Mouse (Mus musculus) brown adipose tissue, adult 24 weeks (tissue): Measurements from ENCODE around the gene Palm3. TPM values are rescaled to one million over a fixed set of nuclear protein-coding genes. Genes with fewer than 3 reads are reported as not detected.

Experiments used
- H3K27ac ChIP-seq: fragments of 200-500 bp; replicated peaks from 2 replicates; pipeline ENCODE4 v1.5.1; 2012; ENCODE audit warnings: low read depth, mild to moderate bottlenecking, low read length
- H3K4me1 ChIP-seq: fragments of 200-500 bp; 2 replicates; pipeline ENCODE4 v1.6.1; 2012; ENCODE audit warnings: low read length, mixed read lengths; ENCODE audit not compliant: control insufficient read depth, insufficient read depth, insufficient read length
- H3K4me3 ChIP-seq: fragments of 200-500 bp; 2 replicates; pipeline ENCODE4 v1.5.1; 2012; ENCODE audit warnings: low read depth, mild to moderate bottlenecking, low read length, moderate library complexity; ENCODE audit not compliant: insufficient read depth
- polyA plus RNA-seq: library from polyadenylated mRNA; stranded (reverse); fragments of >200 nt; gene quantifications from 2 replicates; pipeline ENCODE4 v1.2.4, GENCODE M21; 2012; ENCODE audit not compliant: missing spikeins, insufficient read depth, insufficient read length

Palm3 gene
- polyA plus RNA-seq, 1 experiment: not detected

- no peak overlapping the region for H3K4me3 ChIP-seq
- peaks cover 16% of the 10 kb centered on the region for H3K4me1 ChIP-seq
- no peak overlapping the region for H3K27ac ChIP-seq
Measured at GRCm38 (mm10) chr8:84076412-84076811, 55.1 kb downstream of the Palm3 start.

- Histone ChIP-seq H3K4me3 (no peak overlapping the region), H3K4me1 (peaks cover 14% of the 10 kb centered on the region), H3K27ac (no peak overlapping the region)
Measured at GRCm38 (mm10) chr8:84076849-84077248, 55.6 kb downstream of the Palm3 start.

GRCm38 (mm10) chr8:84079206-84079605 is 57.9 kb downstream of the Palm3 start:
- H3K27ac ChIP-seq: no peak overlapping the region
- no peaks in the 10 kb centered on the region for H3K4me1 ChIP-seq
- no peak overlapping the region for H3K4me3 ChIP-seq

Other genes with a start within 250 kb of the Palm3 start
- 1.5 and 1.6 TPM in 2 replicates for gene Adgrl1, start 121.4 kb upstream of the Palm3 start, polyA plus RNA-seq
- 0.79 and 0.99 TPM in 2 replicates for gene Gm10644, start 66.3 kb upstream of the Palm3 start, polyA plus RNA-seq
- gene Asf1b, start 66.0 kb upstream of the Palm3 start, polyA plus RNA-seq: 3.3 and 3.8 TPM in 2 replicates
- 270 and 332 TPM in 2 replicates for gene Prkaca, start 48.5 kb upstream of the Palm3 start, polyA plus RNA-seq
- 12.0 and 12.4 TPM in 2 replicates for gene Samd1, start 23.8 kb upstream of the Palm3 start, polyA plus RNA-seq
- not detected in 2 replicates for gene 1700067K01Rik, start 20.0 kb upstream of the Palm3 start, polyA plus RNA-seq
- not detected in 2 replicates for gene 2210011C24Rik, start 9.3 kb upstream of the Palm3 start, polyA plus RNA-seq
- gene Il27ra, start 21.1 kb downstream of the Palm3 start, polyA plus RNA-seq: not detected in 2 replicates
- not detected in 2 replicates for gene Rln3, start 23.5 kb downstream of the Palm3 start, polyA plus RNA-seq
- 1.7 and 2.2 TPM in 2 replicates for gene Gm10643, start 43.7 kb downstream of the Palm3 start, polyA plus RNA-seq
- gene Rfx1, start 45.4 kb downstream of the Palm3 start, polyA plus RNA-seq: 2.7 and 3.1 TPM in 2 replicates
- gene Dcaf15, start 83.3 kb downstream of the Palm3 start, polyA plus RNA-seq: 3.9 TPM in 2 replicates
- not detected in 2 replicates for gene Podnl1, start 104.5 kb downstream of the Palm3 start, polyA plus RNA-seq
- gene Cc2d1a, start 126.5 kb downstream of the Palm3 start, polyA plus RNA-seq: 6.8 and 7.1 TPM in 2 replicates
- gene 4930432K21Rik, start 126.6 kb downstream of the Palm3 start, polyA plus RNA-seq: 0.79 TPM in 1 of 2 replicates, not detected in the other
- not detected in 2 replicates for gene Nanos3, start 163.7 kb downstream of the Palm3 start, polyA plus RNA-seq
- gene Zswim4, start 215.6 kb downstream of the Palm3 start, polyA plus RNA-seq: 2.7 and 2.8 TPM in 2 replicates
- 245 and 259 TPM in 2 replicates for gene D8Ertd738e, start 228.2 kb downstream of the Palm3 start, polyA plus RNA-seq
- 12.9 and 13.0 TPM in 2 replicates for gene Mri1, start 235.9 kb downstream of the Palm3 start, polyA plus RNA-seq
- 6.9 and 8.5 TPM in 2 replicates for gene Ccdc130, start 248.9 kb downstream of the Palm3 start, polyA plus RNA-seq